Mouse (Mus musculus) hindbrain, embryonic 13.5 days (tissue): Measurements from ENCODE around the gene Nfic. TPM values are rescaled to one million over a fixed set of nuclear protein-coding genes. Genes with fewer than 3 reads are reported as not detected.
A peak's percentile ranks its signal among the peaks of the same experiment; 100 is the strongest.

Source experiments
- ATAC-seq: fragments of 200-750 bp; cut with Nextera tagmentation; 2 replicates; pipeline ENCODE4 v1.8.0; 2017; ENCODE audit warnings: moderate TSS enrichment; ENCODE audit not compliant: low FRiP score
- H3K27ac ChIP-seq: fragments of 300-500 bp; sonication (generic); 2 replicates; pipeline ENCODE4 v1.5.1; 2015; ENCODE audit warnings: inconsistent platforms, mild to moderate bottlenecking, moderate library complexity
- H3K27me3 ChIP-seq: fragments of 300-500 bp; sonication (generic); 2 replicates; pipeline ENCODE4 v1.6.1; 2015; ENCODE audit warnings: mild to moderate bottlenecking, inconsistent platforms
- H3K36me3 ChIP-seq: fragments of 300-500 bp; sonication (generic); 2 replicates; pipeline ENCODE4 v1.6.1; 2015; ENCODE audit warnings: mild to moderate bottlenecking, inconsistent platforms
- H3K4me1 ChIP-seq: fragments of 300-500 bp; sonication (generic); replicated peaks from 2 replicates; pipeline ENCODE4 v1.6.1; 2015; ENCODE audit warnings: inconsistent platforms
- H3K4me2 ChIP-seq: fragments of 300-500 bp; sonication (generic); 2 replicates; pipeline ENCODE4 v1.6.1; 2015; ENCODE audit warnings: inconsistent platforms, mild to moderate bottlenecking, moderate library complexity
- H3K4me3 ChIP-seq: fragments of 300-500 bp; sonication (generic); 2 replicates; pipeline ENCODE4 v1.5.1; 2015; ENCODE audit warnings: mild to moderate bottlenecking, inconsistent platforms
- H3K9ac ChIP-seq: fragments of 300-500 bp; sonication (generic); 2 replicates; pipeline ENCODE4 v1.6.1; 2015; ENCODE audit warnings: mild to moderate bottlenecking, inconsistent platforms
- H3K9me3 ChIP-seq: fragments of 300-500 bp; sonication (generic); 2 replicates; pipeline ENCODE4 v1.6.1; 2016; ENCODE audit warnings: inconsistent platforms
- WGBS: fragments of 180-500 bp; shearing (Covaris S2); methylation state at CpG from one replicate; pipeline ENCODE4 v1.1.7; 2015; 5-methylcytosine and 5-hydroxymethylcytosine counted together
- polyA plus RNA-seq: library from polyadenylated mRNA; unstranded; fragments of >200 nt; fragmentation: Nextera tagmentation; extraction: Ambion mirVana; gene quantifications from 2 replicates; pipeline ENCODE4 v1.2.1, GENCODE M21; 2015

Gene Nfic
- 21.3 and 22.4 TPM in 2 replicates for polyA plus RNA-seq

- Histone ChIP-seq H3K4me1 (0 out of 2 replicates have a peak, but pooled peaks cover 5% of the 10 kb centered on the region), H3K36me3 (no peaks in the 10 kb centered on the region), H3K9ac (no peak within 1 kb of the TSS), H3K4me3 (no peak within 1 kb of the TSS), H3K4me2 (no peak within 1 kb of the TSS), H3K27ac (no peak within 1 kb of the TSS), H3K9me3 (no peaks in the 10 kb centered on the region), H3K27me3 (peaks cover 95% of the 10 kb centered on the region)
- ATAC-seq, result no peak
- 62% methylated on average over 28 of the region's 28 CpGs for WGBS
These were observed at the start of gene Nfic for GRCm38 (mm10) chr10:81455181-81455895. Gene Nfic (minus strand): TSS chr10:81455635.

GRCm38 (mm10) chr10:81502658-81503057 is 47.2 kb upstream of the Nfic start:
- no peaks in the 10 kb centered on the region for H3K9me3 ChIP-seq
- no peaks in the 10 kb centered on the region for H3K36me3 ChIP-seq
- H3K4me3 ChIP-seq, result peak overlapping the region; percentile 41
- peaks cover 6% of the 10 kb centered on the region for H3K4me1 ChIP-seq
- peaks cover 14% of the 10 kb centered on the region for H3K27me3 ChIP-seq
- WGBS, result 10% methylated on average over 36 of the region's 36 CpGs
- ATAC-seq, result peak; percentile 18
- H3K4me2 ChIP-seq, result peak overlapping the region; percentile 64
- H3K9ac ChIP-seq, result peak overlapping the region; percentile 67
- H3K27ac ChIP-seq, result no peak overlapping the region

- Histone ChIP-seq H3K27me3 (peaks cover 14% of the 10 kb centered on the region), H3K36me3 (no peaks in the 10 kb centered on the region), H3K4me1 (peaks cover 14% of the 10 kb centered on the region), H3K27ac (no peak overlapping the region), H3K9ac (no peak overlapping the region), H3K4me2 (no peak overlapping the region), H3K9me3 (no peaks in the 10 kb centered on the region), H3K4me3 (no peak overlapping the region)
- WGBS, result 91% methylated on average over 5 of the region's 5 CpGs
- ATAC-seq, result no peak
These were observed 46.4 kb upstream of the Nfic start for GRCm38 (mm10) chr10:81501863-81502262.

- peak within 1 kb of the TSS; percentile 19; the same call in 1 of the 2 replicates for H3K9ac ChIP-seq
- no peak within 1 kb of the TSS for H3K4me3 ChIP-seq
- ATAC-seq, result no peak
- H3K27me3 ChIP-seq, result peaks cover 14% of the 10 kb centered on the region
- no peak within 1 kb of the TSS for H3K27ac ChIP-seq
- H3K9me3 ChIP-seq, result no peaks in the 10 kb centered on the region
- peaks cover 22% of the 10 kb centered on the region for H3K4me1 ChIP-seq
- 88% methylated on average over 3 of the region's 3 CpGs for WGBS
- no peaks in the 10 kb centered on the region for H3K36me3 ChIP-seq
- H3K4me2 ChIP-seq, result no peak within 1 kb of the TSS
These were observed 44.6 kb upstream of the Nfic start, which contains the start of gene S1pr4 for GRCm38 (mm10) chr10:81500032-81500431. Gene S1pr4 (minus strand): TSS chr10:81500132.

GRCm38 (mm10) chr10:81499250-81499901 is 43.9 kb upstream of the Nfic start:
- WGBS, result 73% methylated on average over 23 of the region's 23 CpGs
- no peak overlapping the region for H3K4me2 ChIP-seq
- no peaks in the 10 kb centered on the region for H3K9me3 ChIP-seq
- no peak for ATAC-seq
- no peak overlapping the region for H3K4me3 ChIP-seq
- H3K9ac ChIP-seq, result peak overlapping the region; percentile 19; the same call in 1 of the 2 replicates
- H3K27me3 ChIP-seq, result peaks cover 14% of the 10 kb centered on the region
- no peaks in the 10 kb centered on the region for H3K36me3 ChIP-seq
- no peak overlapping the region for H3K27ac ChIP-seq
- H3K4me1 ChIP-seq, result peaks cover 28% of the 10 kb centered on the region

GRCm38 (mm10) chr10:81498316-81499249 is 43.1 kb upstream of the Nfic start:
- H3K27me3 ChIP-seq, result peaks cover 8% of the 10 kb centered on the region
- no peaks in the 10 kb centered on the region for H3K36me3 ChIP-seq
- H3K27ac ChIP-seq, result no peak overlapping the region
- no peaks in the 10 kb centered on the region for H3K9me3 ChIP-seq
- no peak overlapping the region for H3K4me3 ChIP-seq
- peaks cover 35% of the 10 kb centered on the region for H3K4me1 ChIP-seq
- ATAC-seq, result no peak
- H3K4me2 ChIP-seq, result no peak overlapping the region
- peak overlapping the region; percentile 55; the same call in 1 of the 2 replicates for H3K9ac ChIP-seq
- 88% methylated on average over 38 of the region's 38 CpGs for WGBS

GRCm38 (mm10) chr10:81497401-81498270 is 42.2 kb upstream of the Nfic start:
- Histone ChIP-seq H3K4me1 (peaks cover 35% of the 10 kb centered on the region), H3K4me3 (peak overlapping the region; percentile 69), H3K36me3 (peaks cover 8% of the 10 kb centered on the region), H3K4me2 (peak overlapping the region; percentile 56), H3K9me3 (no peaks in the 10 kb centered on the region), H3K27me3 (no peaks in the 10 kb centered on the region), H3K9ac (peak overlapping the region; percentile 71), H3K27ac (peak overlapping the region; percentile 75; the same call in 1 of the 2 replicates)
- 87% methylated on average over 17 of the region's 17 CpGs for WGBS
- ATAC-seq, result no peak

- Histone ChIP-seq H3K27ac (peak overlapping the region; percentile 75), H3K9me3 (no peaks in the 10 kb centered on the region), H3K9ac (peak overlapping the region; percentile 71), H3K27me3 (no peaks in the 10 kb centered on the region), H3K4me3 (peak overlapping the region; percentile 69), H3K4me2 (peak overlapping the region; percentile 56), H3K4me1 (peaks cover 35% of the 10 kb centered on the region), H3K36me3 (peaks cover 15% of the 10 kb centered on the region)
- ATAC-seq, result no peak; the same call in 1 of the 2 replicates
- 41% methylated on average over 4 of the region's 4 CpGs for WGBS
These were observed 41.5 kb upstream of the Nfic start for GRCm38 (mm10) chr10:81496969-81497368.

GRCm38 (mm10) chr10:81496264-81496901 is 40.9 kb upstream of the Nfic start, which contains the start of gene Ncln:
Gene Ncln (minus strand): TSS chr10:81496392.
- H3K4me3 ChIP-seq, result peak within 1 kb of the TSS; percentile 69
- under 1% methylated on average over 44 of the region's 45 CpGs for WGBS
- ATAC-seq, result peak; percentile 96
- H3K9ac ChIP-seq, result peak within 1 kb of the TSS; percentile 91
- H3K4me1 ChIP-seq, result peaks cover 35% of the 10 kb centered on the region
- H3K27me3 ChIP-seq, result no peaks in the 10 kb centered on the region
- peaks cover 21% of the 10 kb centered on the region for H3K36me3 ChIP-seq
- peak within 1 kb of the TSS; percentile 100 for H3K4me2 ChIP-seq
- H3K27ac ChIP-seq, result peak within 1 kb of the TSS; percentile 75
- no peaks in the 10 kb centered on the region for H3K9me3 ChIP-seq

- peaks cover 27% of the 10 kb centered on the region for H3K36me3 ChIP-seq
- H3K4me2 ChIP-seq, result peak overlapping the region; percentile 100
- H3K4me3 ChIP-seq, result peak overlapping the region; percentile 69
- H3K9me3 ChIP-seq, result no peaks in the 10 kb centered on the region
- peaks cover 35% of the 10 kb centered on the region for H3K4me1 ChIP-seq
- peak overlapping the region; percentile 91 for H3K9ac ChIP-seq
- peak; percentile 33 for ATAC-seq
- 2% methylated on average over 41 of the region's 41 CpGs for WGBS
- H3K27ac ChIP-seq, result peak overlapping the region; percentile 69
- H3K27me3 ChIP-seq, result no peaks in the 10 kb centered on the region
These were observed 40.3 kb upstream of the Nfic start for GRCm38 (mm10) chr10:81495616-81496263.
